Mouse (Mus musculus): ENCODE results near the gene Btbd10. TPM values are rescaled to one million over a fixed set of nuclear protein-coding genes. Genes with fewer than 3 reads are reported as not detected.
A peak's percentile ranks its signal among the peaks of the same experiment; 100 is the strongest.

Gene Btbd10
- total and polyA plus RNA-seq, 2 experiments from 2014 or later = 59.2 to 85.1 TPM

- peak; percentile 83 for DNase-seq (ENCODE audit: low spot score)
- Histone ChIP-seq H3K36me3 (ENCODE audit: insufficient read depth, low read length) (peaks cover 16% of the 10 kb centered on the region), H3K4me3 (ENCODE audit: low read depth, low read length) (no peak overlapping the region), H3K27ac (ENCODE audit: low read depth, low read length) (no peak overlapping the region), H3K27me3 (ENCODE audit: insufficient read depth, low read length) (no peaks in the 10 kb centered on the region), H3K9ac (replicated peaks; ENCODE audit: low read length, poor library complexity, severe bottlenecking) (no peak overlapping the region), H3K9me3 (ENCODE audit: low read length) (no peaks in the 10 kb centered on the region), H3K4me1 (ENCODE audit: insufficient read depth, low read length) (no peaks in the 10 kb centered on the region), H3K4me2 (ENCODE audit: low read depth, low read length, poor library complexity, severe bottlenecking) (no peak overlapping the region)
- 25% methylated on average over 2 of the region's 2 CpGs for WGBS
- TF ChIP-seq CTCF (IDR thresholded peaks at IDR 0.05) = peak; percentile 87
- ATAC-seq (ENCODE audit: low FRiP score) = no peak
Measured at GRCm38 (mm10) chr7:113311784-113312183, 57.4 kb downstream of the Btbd10 start.

GRCm38 (mm10) chr7:113310136-113310535 lies 59.1 kb downstream of the Btbd10 start:
- Histone ChIP-seq H3K4me3 (ENCODE audit: low read depth, low read length) (no peak overlapping the region), H3K9ac (replicated peaks; ENCODE audit: low read length, poor library complexity, severe bottlenecking) (no peak overlapping the region), H3K36me3 (ENCODE audit: insufficient read depth, low read length) (peaks cover 24% of the 10 kb centered on the region), H3K27ac (ENCODE audit: low read depth, low read length) (no peak overlapping the region), H3K9me3 (ENCODE audit: low read length) (no peaks in the 10 kb centered on the region), H3K4me1 (ENCODE audit: insufficient read depth, low read length) (no peaks in the 10 kb centered on the region), H3K27me3 (ENCODE audit: insufficient read depth, low read length) (no peaks in the 10 kb centered on the region), H3K4me2 (ENCODE audit: low read depth, low read length, poor library complexity, severe bottlenecking) (no peak overlapping the region)
- 39% methylated on average over 3 of the region's 3 CpGs for WGBS
- DNase-seq (ENCODE audit: low spot score) (peak; percentile 21), ATAC-seq (ENCODE audit: low FRiP score) (no peak)
- no peak for TF ChIP-seq CTCF (IDR thresholded peaks at IDR 0.05)

- no peak for TF ChIP-seq CTCF (IDR thresholded peaks at IDR 0.05)
- Histone ChIP-seq H3K27ac (ENCODE audit: low read depth, low read length) (no peak overlapping the region), H3K4me1 (ENCODE audit: insufficient read depth, low read length) (no peaks in the 10 kb centered on the region), H3K27me3 (ENCODE audit: insufficient read depth, low read length) (no peaks in the 10 kb centered on the region), H3K36me3 (ENCODE audit: insufficient read depth, low read length) (peaks cover 20% of the 10 kb centered on the region), H3K9ac (replicated peaks; ENCODE audit: low read length, poor library complexity, severe bottlenecking) (no peak overlapping the region), H3K4me2 (ENCODE audit: low read depth, low read length, poor library complexity, severe bottlenecking) (no peak overlapping the region), H3K4me3 (ENCODE audit: low read depth, low read length) (no peak overlapping the region), H3K9me3 (ENCODE audit: low read length) (no peaks in the 10 kb centered on the region)
- no peak for DNase-seq (ENCODE audit: low spot score)
- 91% methylated on average over 4 of the region's 4 CpGs for WGBS
- ATAC-seq (ENCODE audit: low FRiP score) = no peak
Measured at GRCm38 (mm10) chr7:113297813-113298212, 71.4 kb downstream of the Btbd10 start.

- 44% methylated on average over 17 of the region's 17 CpGs for WGBS
- no peaks in the 10 kb centered on the region for H3K9me3 ChIP-seq (ENCODE audit: low read length)
- H3K9ac ChIP-seq (replicated peaks; ENCODE audit: low read length, poor library complexity, severe bottlenecking) = no peak overlapping the region
- no peak for ATAC-seq (ENCODE audit: low FRiP score)
- H3K4me2 ChIP-seq (ENCODE audit: low read depth, low read length, poor library complexity, severe bottlenecking) = no peak overlapping the region
- H3K4me3 ChIP-seq (ENCODE audit: low read depth, low read length) = no peak overlapping the region
- H3K36me3 ChIP-seq (ENCODE audit: insufficient read depth, low read length) = peaks cover 19% of the 10 kb centered on the region
- peak; percentile 20; the same call in 1 of the 2 replicates for TF ChIP-seq CTCF (IDR thresholded peaks at IDR 0.05)
- no peak overlapping the region for H3K27ac ChIP-seq (ENCODE audit: low read depth, low read length)
- peak; percentile 17 for DNase-seq (ENCODE audit: low spot score)
- no peaks in the 10 kb centered on the region for H3K4me1 ChIP-seq (ENCODE audit: insufficient read depth, low read length)
- H3K27me3 ChIP-seq (ENCODE audit: insufficient read depth, low read length) = no peaks in the 10 kb centered on the region
Measured at GRCm38 (mm10) chr7:113295077-113295890, 73.9 kb downstream of the Btbd10 start.

GRCm38 (mm10) chr7:113294598-113294997 lies 74.6 kb downstream of the Btbd10 start:
- Histone ChIP-seq H3K4me1 (ENCODE audit: insufficient read depth, low read length) (no peaks in the 10 kb centered on the region), H3K27ac (ENCODE audit: low read depth, low read length) (no peak overlapping the region), H3K9ac (replicated peaks; ENCODE audit: low read length, poor library complexity, severe bottlenecking) (no peak overlapping the region), H3K4me2 (ENCODE audit: low read depth, low read length, poor library complexity, severe bottlenecking) (no peak overlapping the region), H3K36me3 (ENCODE audit: insufficient read depth, low read length) (peaks cover 23% of the 10 kb centered on the region), H3K4me3 (ENCODE audit: low read depth, low read length) (no peak overlapping the region), H3K27me3 (ENCODE audit: insufficient read depth, low read length) (no peaks in the 10 kb centered on the region), H3K9me3 (ENCODE audit: low read length) (no peaks in the 10 kb centered on the region)
- no peak for DNase-seq (ENCODE audit: low spot score)
- no peak for ATAC-seq (ENCODE audit: low FRiP score)
- no peak for TF ChIP-seq CTCF (IDR thresholded peaks at IDR 0.05)
- 90% methylated on average over 6 of the region's 6 CpGs for WGBS

GRCm38 (mm10) chr7:113292193-113292592 lies 77.0 kb downstream of the Btbd10 start:
- H3K36me3 ChIP-seq (ENCODE audit: insufficient read depth, low read length) = peaks cover 27% of the 10 kb centered on the region
- no peak overlapping the region for H3K27ac ChIP-seq (ENCODE audit: low read depth, low read length)
- no peak overlapping the region for H3K9ac ChIP-seq (replicated peaks; ENCODE audit: low read length, poor library complexity, severe bottlenecking)
- WGBS = 80% methylated on average over 4 of the region's 4 CpGs
- no peaks in the 10 kb centered on the region for H3K4me1 ChIP-seq (ENCODE audit: insufficient read depth, low read length)
- ATAC-seq (ENCODE audit: low FRiP score) = no peak
- H3K27me3 ChIP-seq (ENCODE audit: insufficient read depth, low read length) = no peaks in the 10 kb centered on the region
- H3K9me3 ChIP-seq (ENCODE audit: low read length) = no peaks in the 10 kb centered on the region
- H3K4me2 ChIP-seq (ENCODE audit: low read depth, low read length, poor library complexity, severe bottlenecking) = no peak overlapping the region
- no peak overlapping the region for H3K4me3 ChIP-seq (ENCODE audit: low read depth, low read length)
- DNase-seq (ENCODE audit: low spot score) = no peak
- no peak for TF ChIP-seq CTCF (IDR thresholded peaks at IDR 0.05)
